Mouse (Mus musculus) embryonic facial prominence, embryonic 14.5 days (tissue): ENCODE measurements around the gene Cfap221. TPM values are rescaled to one million over a fixed set of nuclear protein-coding genes. Genes with fewer than 3 reads are reported as not detected.
A peak's percentile ranks its signal among the peaks of the same experiment; 100 is the strongest.

Experiments
- ATAC-seq: fragments of 200-750 bp; cut with Nextera tagmentation; 2 replicates; pipeline ENCODE4 v1.8.0; 2017; ENCODE audit warnings: low read depth, moderate number of reproducible peaks, moderate TSS enrichment
- DNase-seq: peaks from one replicate; pipeline ENCODE4 v3.0.0-alpha.2; 2015; ENCODE audit warnings: low spot score
- H3K27ac ChIP-seq: fragments of 300-500 bp; sonication (generic); replicated peaks from 2 replicates; pipeline ENCODE4 v1.5.1; 2014; ENCODE audit warnings: low read depth, mild to moderate bottlenecking, low read length, moderate library complexity
- H3K27me3 ChIP-seq: fragments of 300-500 bp; sonication (generic); replicated peaks from 2 replicates; pipeline ENCODE4 v1.6.1; 2014; ENCODE audit warnings: low read length; ENCODE audit not compliant: control insufficient read depth, insufficient read depth
- H3K36me3 ChIP-seq: fragments of 300-500 bp; sonication (generic); 2 replicates; pipeline ENCODE4 v1.6.1; 2014; ENCODE audit warnings: low read length, mixed read lengths; ENCODE audit not compliant: control insufficient read depth, insufficient read depth
- H3K4me1 ChIP-seq: fragments of 300-500 bp; sonication (generic); 2 replicates; pipeline ENCODE4 v1.6.1; 2014; ENCODE audit warnings: antibody characterized with exemption, low read length; ENCODE audit not compliant: control insufficient read depth, insufficient read depth
- H3K4me2 ChIP-seq: fragments of 300-500 bp; sonication (generic); 2 replicates; pipeline ENCODE4 v1.6.1; 2014; ENCODE audit warnings: low read depth, mild to moderate bottlenecking, low read length, moderate library complexity, mixed read lengths
- H3K4me3 ChIP-seq: fragments of 300-500 bp; sonication (generic); 2 replicates; pipeline ENCODE4 v1.5.1; 2014; ENCODE audit warnings: low read depth, mild to moderate bottlenecking, low read length
- H3K9ac ChIP-seq: fragments of 300-500 bp; sonication (generic); 2 replicates; pipeline ENCODE4 v1.6.1; 2014; ENCODE audit warnings: low read depth, mild to moderate bottlenecking, low read length, moderate library complexity, mixed read lengths
- H3K9me3 ChIP-seq: fragments of 300-500 bp; sonication (generic); 2 replicates; pipeline ENCODE4 v1.6.1; 2016; ENCODE audit warnings: low read length; ENCODE audit not compliant: control insufficient read depth
- WGBS: fragments of 180-500 bp; shearing (Covaris S2); extraction: QIAGEN DNeasy Blood & Tissue Kit; methylation state at CpG from one replicate; pipeline ENCODE4 v1.1.7; 2014; 5-methylcytosine and 5-hydroxymethylcytosine counted together
- polyA plus RNA-seq: library from polyadenylated mRNA; unstranded; fragments of >200 nt; fragmentation: Nextera tagmentation; extraction: Ambion mirVana; gene quantifications from 2 replicates; pipeline ENCODE4 v1.2.1, GENCODE M21; 2014

The Cfap221 gene
- polyA plus RNA-seq, 1 experiment from 2014 or later: 1.1 TPM

- H3K27me3 ChIP-seq: no peaks in the 10 kb centered on the region
- no peak overlapping the region for H3K4me3 ChIP-seq
- no peak for ATAC-seq
- H3K4me2 ChIP-seq: no peak overlapping the region
- no peaks in the 10 kb centered on the region for H3K4me1 ChIP-seq
- H3K27ac ChIP-seq: no peak overlapping the region
- H3K9ac ChIP-seq: no peak overlapping the region
- 58% methylated on average over 3 of the region's 3 CpGs for WGBS
- no peaks in the 10 kb centered on the region for H3K9me3 ChIP-seq
- H3K36me3 ChIP-seq: no peaks in the 10 kb centered on the region
- no peak for DNase-seq
Observed at GRCm38 (mm10) chr1:120018900-120019299, 21.9 kb upstream of the Cfap221 start.

DNA sequence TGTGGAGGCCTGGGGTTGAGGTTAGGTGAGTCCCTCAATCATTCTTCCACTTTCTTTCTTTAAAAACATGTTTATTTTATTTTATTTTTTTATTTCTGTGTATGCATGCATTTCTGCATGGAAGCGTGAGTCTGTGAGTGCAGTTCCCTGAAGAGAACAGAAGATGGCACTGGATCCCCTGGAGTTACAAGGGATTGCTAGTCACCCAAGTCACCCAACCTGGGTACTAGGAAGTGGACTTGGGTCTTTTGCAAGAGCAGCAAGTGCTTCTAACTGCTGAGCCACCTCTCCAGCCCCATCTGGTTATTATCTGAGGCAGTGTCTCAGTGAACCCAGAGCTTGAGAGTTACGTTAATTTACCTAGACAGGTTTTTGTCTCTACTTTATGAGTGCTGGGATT, 19.2 kb upstream of the Cfap221 start:
- H3K9me3 ChIP-seq: no peaks in the 10 kb centered on the region
- H3K27me3 ChIP-seq: no peaks in the 10 kb centered on the region
- no peak overlapping the region for H3K4me3 ChIP-seq
- no peaks in the 10 kb centered on the region for H3K36me3 ChIP-seq
- H3K4me1 ChIP-seq: no peaks in the 10 kb centered on the region
- H3K4me2 ChIP-seq: no peak overlapping the region
- 80% methylated on average over 2 of the region's 2 CpGs for WGBS
- DNase-seq (no peak), ATAC-seq (no peak)
- H3K27ac ChIP-seq: no peak overlapping the region
- H3K9ac ChIP-seq: no peak overlapping the region

- ATAC-seq: no peak
Observed at GRCm38 (mm10) chr1:120013111-120013510, 16.1 kb upstream of the Cfap221 start.

DNA sequence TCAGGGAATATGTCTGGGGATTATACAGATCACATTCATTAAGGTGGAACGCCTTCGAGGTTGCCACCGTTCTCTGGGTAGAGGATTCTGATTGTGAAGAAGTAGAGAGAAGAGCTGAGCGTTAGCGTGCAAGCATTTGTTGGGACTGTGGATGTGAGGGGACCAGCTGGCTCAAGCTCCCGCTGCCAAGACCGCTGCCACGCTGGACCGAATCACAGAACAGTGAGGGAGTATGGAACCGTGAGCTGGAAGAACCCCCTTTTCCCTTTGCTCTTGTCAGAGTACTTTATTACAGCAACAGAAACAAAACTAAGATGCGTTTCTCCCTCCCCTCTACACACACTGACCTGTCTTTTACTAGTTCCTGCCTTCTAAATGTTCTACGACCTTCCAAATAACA, 15.6 kb upstream of the Cfap221 start:
- Histone ChIP-seq H3K4me1 (0 out of 2 replicates have a peak, but pooled peaks cover 8% of the 10 kb centered on the region), H3K36me3 (no peaks in the 10 kb centered on the region), H3K27ac (no peak overlapping the region), H3K9me3 (no peaks in the 10 kb centered on the region), H3K4me2 (no peak overlapping the region), H3K9ac (no peak overlapping the region), H3K4me3 (no peak overlapping the region), H3K27me3 (peaks cover 13% of the 10 kb centered on the region)
- WGBS: 73% methylated on average over 12 of the region's 12 CpGs
- ATAC-seq (no peak), DNase-seq (no peak)

More at GRCm38 (mm10) chr1:120013111-120013510, 16.1 kb upstream of the Cfap221 start:
- Histone ChIP-seq H3K27ac (no peak overlapping the region), H3K36me3 (no peaks in the 10 kb centered on the region), H3K27me3 (peaks cover 8% of the 10 kb centered on the region), H3K4me1 (0 out of 2 replicates have a peak, but pooled peaks cover 4% of the 10 kb centered on the region), H3K9ac (no peak overlapping the region), H3K4me3 (no peak overlapping the region), H3K9me3 (no peaks in the 10 kb centered on the region), H3K4me2 (no peak overlapping the region)
- no peak for DNase-seq

DNA sequence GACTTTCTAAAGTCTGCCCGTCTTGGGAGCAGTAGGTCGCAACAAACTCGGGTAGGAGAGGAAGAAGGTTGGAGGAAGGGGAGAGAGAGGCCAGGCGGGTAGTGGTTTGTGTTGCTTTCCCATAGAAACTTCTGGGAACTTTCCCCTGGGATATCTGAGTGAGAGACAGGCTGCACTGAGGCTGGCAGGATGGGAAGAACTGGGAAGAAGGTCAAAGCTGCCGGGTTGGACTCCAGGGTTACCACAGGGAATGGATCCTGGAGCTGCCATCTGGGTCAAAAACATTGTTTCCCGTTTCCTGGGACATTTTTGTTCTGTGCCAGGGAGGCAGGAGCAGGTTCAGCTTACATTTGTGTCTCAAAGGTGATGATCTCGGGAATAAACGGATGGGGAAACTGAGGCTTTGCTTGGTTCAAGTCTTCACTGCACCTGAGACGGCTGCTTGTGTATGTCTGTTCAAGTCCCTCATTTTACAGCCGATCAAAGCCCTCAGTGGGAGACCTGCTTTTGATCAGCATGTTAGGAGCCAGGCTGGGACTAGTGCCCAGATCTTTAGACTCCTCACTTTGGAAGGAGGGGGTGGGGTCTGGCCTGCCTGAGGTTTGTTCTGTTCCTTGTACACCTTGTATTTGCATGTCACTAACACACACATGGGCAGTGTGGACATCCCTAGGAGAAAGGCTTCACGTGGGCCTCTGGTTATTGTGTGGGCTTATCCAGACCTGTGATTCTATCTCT, 11.0 kb upstream of the Cfap221 start:
- H3K9me3 ChIP-seq: no peaks in the 10 kb centered on the region
- peak overlapping the region; percentile 62 for H3K4me2 ChIP-seq
- peak; percentile 23 for DNase-seq
- 22% methylated on average over 11 of the region's 11 CpGs for WGBS
- H3K4me1 ChIP-seq: 0 out of 2 replicates have a peak, but pooled peaks cover 8% of the 10 kb centered on the region
- no peaks in the 10 kb centered on the region for H3K36me3 ChIP-seq
- peaks cover 28% of the 10 kb centered on the region for H3K27me3 ChIP-seq
- no peak overlapping the region for H3K9ac ChIP-seq
- no peak for ATAC-seq
- peak overlapping the region; percentile 32 for H3K4me3 ChIP-seq
- no peak overlapping the region for H3K27ac ChIP-seq

- peak within 1 kb of the TSS; percentile 62 for H3K4me2 ChIP-seq
- 0 out of 2 replicates have a peak, but pooled peaks cover 8% of the 10 kb centered on the region for H3K4me1 ChIP-seq
- ATAC-seq: peak; percentile 68
- no peaks in the 10 kb centered on the region for H3K36me3 ChIP-seq
- H3K27ac ChIP-seq: no peak within 1 kb of the TSS
- no peak for DNase-seq
- WGBS: under 1% methylated on average over 35 of the region's 39 CpGs
- H3K4me3 ChIP-seq: peak within 1 kb of the TSS; percentile 32
- H3K9me3 ChIP-seq: no peaks in the 10 kb centered on the region
- H3K27me3 ChIP-seq: peaks cover 28% of the 10 kb centered on the region
- H3K9ac ChIP-seq: no peak within 1 kb of the TSS
Observed at GRCm38 (mm10) chr1:120006844-120007790, 10.1 kb upstream of the Cfap221 start, which contains the start of gene Sctr. Gene Sctr (plus strand): TSS chr1:120006894.

GRCm38 (mm10) chr1:119997644-119998043, 610 bp upstream of the Cfap221 start:
- Histone ChIP-seq H3K36me3 (no peaks in the 10 kb centered on the region), H3K4me3 (peak overlapping the region; percentile 46), H3K27me3 (no peaks in the 10 kb centered on the region), H3K4me1 (0 out of 2 replicates have a peak, but pooled peaks cover 5% of the 10 kb centered on the region), H3K9me3 (no peaks in the 10 kb centered on the region), H3K27ac (no peak overlapping the region), H3K4me2 (peak overlapping the region; percentile 61), H3K9ac (peak overlapping the region; percentile 52; the same call in 1 of the 2 replicates)
- DNase-seq (no peak), ATAC-seq (no peak)
- WGBS: 34% methylated on average over 5 of the region's 5 CpGs

- Histone ChIP-seq H3K4me1 (no peaks in the 10 kb centered on the region), H3K27me3 (no peaks in the 10 kb centered on the region), H3K4me2 (no peak overlapping the region), H3K36me3 (no peaks in the 10 kb centered on the region), H3K4me3 (no peak overlapping the region), H3K27ac (no peak overlapping the region), H3K9me3 (no peaks in the 10 kb centered on the region), H3K9ac (no peak overlapping the region)
- 85% methylated on average over 5 of the region's 5 CpGs for WGBS
- ATAC-seq (no peak), DNase-seq (no peak)
Observed at GRCm38 (mm10) chr1:119986555-119986954, 10.5 kb downstream of the Cfap221 start.
